Mouse (Mus musculus) B cell, adult 2 months (primary cell): ENCODE measurements around the gene Prpf6.

Experiments used
- DNase-seq, 2 experiments: peaks; one replicate each; pipeline ENCODE4 v3.0.0; 2022

Prpf6 gene

DNA sequence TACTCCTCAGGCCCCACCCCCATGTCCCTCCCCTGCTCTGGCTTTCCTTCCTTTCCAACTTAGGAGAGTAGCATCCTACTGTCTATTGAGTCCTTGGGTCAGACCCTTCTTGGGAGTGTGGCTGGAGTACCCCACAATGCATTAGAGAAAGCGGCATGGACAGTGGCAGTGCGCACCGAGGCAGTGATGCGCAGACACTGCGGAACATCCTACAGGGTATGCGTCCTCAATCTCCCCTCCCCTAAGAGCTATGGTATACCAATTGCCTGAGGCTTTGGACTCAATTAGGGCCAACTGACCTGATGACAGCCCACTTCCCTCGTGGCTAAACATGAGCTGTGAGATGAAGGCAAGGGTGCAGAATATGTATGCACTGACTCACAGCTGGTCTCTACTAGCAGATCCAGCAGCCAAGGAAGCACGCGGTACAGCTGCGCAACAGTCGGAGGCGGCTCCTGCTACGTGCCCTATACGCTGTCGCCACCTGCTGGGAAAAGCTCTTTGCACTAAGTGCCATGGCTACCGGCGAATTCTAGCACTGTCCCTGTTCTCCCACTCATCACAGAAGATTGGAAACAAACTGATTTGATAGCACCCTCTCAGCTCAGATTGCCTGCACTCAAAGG, 67.4 kb downstream of the Prpf6 start:
- peak; percentile 13 to 16 for DNase-seq

DNA sequence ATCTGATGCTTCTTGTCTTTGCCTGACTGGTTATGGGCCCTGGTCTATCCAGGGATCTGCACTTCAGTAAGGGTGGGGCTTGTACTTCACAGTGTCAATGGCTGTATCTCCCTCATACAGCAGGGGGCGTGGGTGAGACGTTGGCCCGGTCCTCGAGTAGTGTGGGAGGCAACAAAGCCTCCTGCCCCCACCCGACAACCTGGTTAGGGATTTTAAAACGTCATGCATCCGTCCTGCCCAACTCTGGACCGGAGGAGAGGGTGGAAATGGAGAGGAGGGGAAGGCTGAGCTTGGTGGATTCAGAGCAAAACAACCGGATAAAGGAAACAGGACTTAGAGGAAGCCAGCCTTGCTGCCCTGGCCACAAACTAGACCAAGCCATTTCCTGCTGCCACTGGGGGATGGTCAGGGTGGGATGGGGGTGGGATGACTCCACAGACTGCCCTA, 68.0 kb downstream of the Prpf6 start:
- peak; percentile 85 to 87 for DNase-seq

GRCm38 (mm10) chr2:181662620-181663297, 71.1 kb downstream of the Prpf6 start:
- DNase-seq = no peak

DNA sequence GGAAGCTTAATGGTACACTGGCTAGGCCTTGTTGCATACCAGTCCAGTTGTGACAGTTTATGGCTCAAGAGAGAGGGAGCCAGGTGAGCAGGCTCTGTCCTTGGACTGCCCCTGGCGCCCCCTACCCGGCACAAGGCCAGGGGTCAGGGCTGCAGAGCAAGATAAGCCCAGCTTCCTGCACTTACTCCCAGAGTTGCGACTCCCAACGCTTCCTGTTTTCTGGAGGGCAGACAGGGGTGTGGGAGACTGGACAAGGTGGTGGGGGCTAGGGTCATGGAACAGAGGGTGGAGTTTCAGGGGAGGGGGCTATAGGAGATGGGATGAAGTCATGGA, 71.6 kb downstream of the Prpf6 start:
- DNase-seq = no peak

DNA sequence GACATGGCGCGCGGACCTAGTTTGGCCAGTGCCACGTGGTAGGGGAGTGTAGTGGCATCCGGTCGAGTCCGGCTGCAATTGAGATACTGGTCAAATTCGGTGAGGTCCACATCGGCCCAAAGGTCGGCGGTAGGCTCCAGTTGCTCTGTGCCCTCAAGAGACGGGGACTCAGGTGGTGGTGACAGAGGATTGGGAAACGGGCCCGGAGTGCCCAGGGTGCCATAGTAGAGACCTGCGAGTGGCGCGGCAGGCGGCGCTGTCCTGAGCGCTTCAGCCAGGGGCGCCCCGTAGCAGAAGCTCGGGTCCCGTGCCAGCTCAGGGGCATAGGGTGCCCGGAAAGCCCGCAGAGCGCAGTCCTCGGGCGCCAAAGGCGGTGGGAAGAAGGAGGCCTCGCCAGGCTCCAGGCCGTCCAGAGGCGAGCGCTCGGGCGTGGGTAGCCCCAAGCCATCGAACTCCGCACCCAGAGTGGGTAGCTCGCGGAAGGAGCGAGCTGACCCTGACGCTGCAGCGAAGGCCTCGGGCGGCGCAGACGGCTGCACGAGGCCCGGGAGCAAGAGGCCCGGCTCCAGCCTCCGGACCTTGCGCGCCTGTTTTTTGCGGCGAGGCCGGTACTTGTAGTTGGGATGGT, 78.7 kb downstream of the Prpf6 start:
- DNase-seq = peak in 1 of 2 experiments; percentile 21

GRCm38 (mm10) chr2:181670913-181671311, 79.2 kb downstream of the Prpf6 start:
- DNase-seq = no peak

- no peak for DNase-seq
These were observed 79.7 kb downstream of the Prpf6 start, which contains the start of gene Sox18 for GRCm38 (mm10) chr2:181671326-181671725. Gene Sox18, minus strand, starts transcription at chr2:181671640.

- DNase-seq = no peak
These were observed 80.3 kb downstream of the Prpf6 start for GRCm38 (mm10) chr2:181671984-181672383.

- no peak for DNase-seq
These were observed 81.8 kb downstream of the Prpf6 start for GRCm38 (mm10) chr2:181673501-181673900.

GRCm38 (mm10) chr2:181674934-181675333, 83.3 kb downstream of the Prpf6 start:
- no peak for DNase-seq

DNA sequence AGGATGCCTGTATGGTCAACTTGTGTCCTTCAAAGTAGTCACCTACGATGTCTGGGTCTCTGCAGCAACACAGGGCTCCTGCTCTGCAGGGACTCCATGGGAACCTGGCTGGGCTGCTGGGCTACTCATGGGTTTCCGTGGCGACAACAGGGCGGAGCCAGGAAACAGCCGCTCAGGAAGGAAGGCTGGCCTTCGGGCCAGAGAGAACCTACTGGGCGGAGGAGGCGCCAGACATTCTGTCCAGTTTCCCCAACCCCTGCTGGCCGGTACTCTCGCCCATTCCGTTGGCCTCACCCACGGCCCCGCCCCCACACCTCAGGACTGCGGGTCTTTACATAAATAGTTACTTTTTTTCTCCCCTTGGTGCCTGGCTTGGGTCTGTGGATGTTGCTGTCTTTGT, 83.8 kb downstream of the Prpf6 start:
- DNase-seq = no peak

- no peak for DNase-seq
These were observed 84.8 kb downstream of the Prpf6 start for GRCm38 (mm10) chr2:181676424-181676823.

DNA sequence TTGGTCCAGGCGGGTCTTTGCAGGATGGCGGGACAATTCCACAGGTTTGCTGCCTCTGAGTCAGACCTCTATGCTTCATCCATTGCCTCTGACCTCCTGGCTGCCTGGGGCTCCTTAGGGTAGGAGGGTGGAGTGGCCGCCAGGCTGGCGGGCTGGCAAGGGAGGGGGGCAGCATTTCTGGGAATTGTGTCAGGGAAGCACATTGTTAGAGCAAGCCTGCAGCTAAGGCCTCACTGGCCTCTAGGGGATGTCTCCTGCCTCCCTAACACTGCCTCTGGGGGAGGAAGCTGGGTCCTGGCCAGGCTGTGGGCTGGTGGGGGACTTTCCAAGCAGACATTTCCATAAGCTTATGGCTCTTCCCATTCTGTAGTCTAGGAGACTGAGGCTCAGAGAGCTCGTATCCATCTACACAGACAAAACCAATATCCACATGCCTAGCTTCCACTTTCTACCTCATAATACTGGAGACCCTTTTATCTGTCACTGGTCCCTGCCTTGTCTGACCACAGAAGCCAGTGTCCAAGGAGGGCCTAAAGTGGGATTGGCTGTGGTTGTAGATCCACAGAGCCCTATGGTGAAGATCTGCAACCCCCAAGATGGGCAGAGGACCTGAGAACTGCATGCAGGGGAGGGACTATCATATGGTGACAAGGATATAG, 85.6 kb downstream of the Prpf6 start:
- no peak for DNase-seq

DNA sequence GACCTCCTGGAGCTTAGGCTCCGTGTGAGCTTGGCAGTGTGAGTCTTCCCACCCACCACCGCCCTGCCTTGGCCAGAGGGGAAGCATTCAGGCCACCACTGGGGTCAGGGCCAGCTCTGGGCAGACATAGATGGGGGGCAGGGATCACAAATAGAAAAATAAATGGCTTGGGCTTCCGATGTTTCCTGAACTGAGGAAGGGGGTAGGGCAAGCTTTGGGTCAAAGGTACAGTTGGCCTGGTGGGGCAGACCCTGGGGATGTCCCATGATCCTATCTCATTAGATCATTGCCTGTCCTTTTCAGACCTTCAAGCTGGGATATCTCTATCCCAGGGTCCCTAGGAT, 86.1 kb downstream of the Prpf6 start:
- no peak for DNase-seq

DNA sequence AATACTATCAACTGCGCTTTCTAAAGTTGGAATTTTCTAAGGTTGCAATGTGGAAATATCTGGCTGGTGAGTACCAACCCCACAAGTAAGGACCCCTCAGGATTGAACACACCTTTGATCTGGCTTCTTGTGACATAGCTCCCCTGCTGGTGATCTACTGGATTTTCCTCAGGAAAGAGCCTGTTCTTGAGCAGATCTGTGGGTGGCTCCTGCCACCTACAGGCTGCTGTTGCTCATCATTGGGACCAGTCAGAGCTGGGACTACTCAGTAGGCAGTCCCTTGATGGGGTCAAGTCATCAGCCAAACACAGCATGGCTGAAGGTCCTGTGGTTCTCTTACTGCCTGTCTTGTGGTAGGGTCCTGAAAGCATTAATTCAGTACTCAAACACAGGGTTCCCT, 87.1 kb downstream of the Prpf6 start:
- DNase-seq = peak; percentile 79 to 82

DNA sequence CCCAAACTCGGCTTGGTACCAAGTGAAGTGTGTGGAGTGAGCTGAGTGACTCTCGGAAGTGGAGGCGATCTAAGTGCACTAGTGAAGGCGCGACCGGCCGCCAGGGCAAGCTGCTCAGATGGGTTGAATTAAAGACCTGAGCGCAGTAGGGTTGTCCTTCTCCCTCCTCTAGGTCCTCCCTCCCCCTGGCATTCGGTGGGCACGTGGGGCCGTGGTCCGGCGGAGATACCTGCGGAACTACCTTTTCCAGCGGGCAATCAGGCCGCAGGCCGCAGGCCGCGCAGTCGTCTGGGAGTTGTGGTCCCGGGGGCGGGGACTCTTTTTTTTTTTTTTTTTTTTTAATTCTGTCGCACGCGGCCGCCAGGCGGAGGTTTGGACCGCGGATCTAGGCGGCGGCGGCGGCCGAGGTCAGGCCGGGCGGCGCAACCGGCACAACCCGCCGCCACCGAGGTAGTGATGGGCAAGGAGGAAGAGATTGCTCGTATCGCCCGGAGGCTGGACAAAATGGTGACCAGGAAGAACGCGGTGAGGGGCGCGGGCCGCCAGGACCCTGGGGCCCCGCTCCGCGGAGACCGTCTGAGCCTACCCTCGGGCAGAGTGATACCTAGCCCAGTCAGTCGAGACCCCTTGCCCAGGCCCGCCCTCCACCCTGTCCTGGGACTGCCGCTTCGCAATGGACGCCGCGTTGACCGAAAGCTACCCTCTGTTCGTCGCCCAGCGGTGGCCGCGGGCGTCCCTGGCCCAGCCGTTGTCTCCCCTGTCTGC, 88.5 kb downstream of the Prpf6 start, which contains the start of gene Tcea2:
Gene Tcea2, plus strand, starts transcription at position 360 of the 765 bp plus-strand sequence.
- DNase-seq = peak; percentile 73 to 74

DNA sequence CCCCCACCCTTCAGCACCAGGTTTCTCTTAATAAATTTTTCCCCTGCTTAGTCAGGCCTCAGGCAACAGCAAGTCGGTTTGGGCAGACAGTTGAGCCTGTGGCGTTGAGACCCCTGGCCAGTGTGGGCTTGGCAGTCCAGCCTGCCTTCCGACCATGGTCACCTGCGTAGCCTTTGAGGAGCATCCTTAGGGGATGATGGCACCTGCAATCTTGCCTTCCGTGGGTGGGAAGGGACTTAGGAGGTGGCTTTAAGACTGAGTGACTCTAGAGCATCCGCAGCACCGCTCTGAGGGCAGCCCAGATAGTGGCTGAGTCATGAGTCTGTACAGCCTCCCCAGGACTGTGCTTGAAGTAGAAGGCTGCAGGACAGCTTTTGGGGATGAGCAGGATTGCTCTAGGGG, 89.0 kb downstream of the Prpf6 start:
- DNase-seq = no peak

DNA sequence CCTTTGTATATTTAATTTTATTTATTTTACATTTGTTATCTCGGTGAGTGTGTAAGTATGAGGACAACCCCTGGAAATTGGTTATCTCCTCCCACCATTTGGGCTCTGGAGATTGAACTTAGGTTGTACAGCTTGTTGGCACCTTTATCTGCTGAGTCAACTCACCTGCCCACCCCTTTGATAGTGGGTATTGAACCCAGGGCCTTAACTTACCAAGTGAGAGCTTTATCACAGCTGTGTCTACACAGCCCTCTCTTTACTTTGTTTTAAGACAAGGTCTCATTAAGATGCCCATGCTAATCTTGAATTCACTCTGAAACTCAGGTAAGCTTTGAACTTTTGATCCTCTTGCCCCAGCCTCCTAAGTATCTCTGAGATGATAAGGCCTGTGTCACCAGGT, 90.3 kb downstream of the Prpf6 start:
- no peak for DNase-seq

- DNase-seq = no peak
These were observed 91.7 kb downstream of the Prpf6 start for GRCm38 (mm10) chr2:181683381-181683780.

DNA sequence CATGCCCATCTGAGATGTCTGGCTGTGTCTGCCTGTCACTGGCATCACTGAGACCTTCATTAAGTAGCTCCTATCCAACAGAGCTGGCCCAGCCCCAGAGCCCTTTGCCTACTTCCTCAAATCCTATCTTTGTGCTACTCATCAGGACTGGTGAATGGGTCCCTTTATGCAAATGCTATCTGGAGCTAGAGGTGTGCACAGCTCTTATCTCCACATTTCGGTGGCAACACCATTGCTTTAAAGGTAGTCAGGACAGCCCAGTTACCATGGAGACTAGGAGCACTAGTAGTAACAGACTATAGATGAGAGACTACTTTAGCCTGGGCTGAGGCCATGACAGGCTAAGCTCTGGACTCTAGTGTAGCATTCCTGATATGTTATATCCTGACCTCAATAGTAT, 93.0 kb downstream of the Prpf6 start:
- no peak for DNase-seq

GRCm38 (mm10) chr2:181685686-181686085, 94.0 kb downstream of the Prpf6 start:
- DNase-seq = no peak

DNA sequence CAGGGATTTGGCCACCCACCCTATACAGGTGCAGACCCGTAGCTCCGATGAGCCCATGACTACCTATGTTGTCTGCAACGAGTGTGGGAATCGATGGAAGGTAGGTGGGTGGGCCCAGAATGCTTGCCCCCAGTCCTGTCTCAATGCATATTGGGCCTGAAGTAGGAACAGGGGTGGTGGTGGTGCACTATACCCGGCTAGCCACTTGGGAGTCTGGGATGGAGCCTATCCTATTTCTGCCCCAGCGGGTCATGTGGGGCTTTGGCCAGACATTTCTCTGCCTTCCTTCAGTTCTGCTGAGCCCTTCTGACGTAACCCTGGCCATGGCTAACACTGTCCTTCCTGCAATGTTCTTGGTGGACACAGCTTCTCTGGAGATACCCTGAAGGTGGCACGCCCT, 95.9 kb downstream of the Prpf6 start:
- no peak for DNase-seq
